Mouse (Mus musculus): ENCODE data around the gene Klhl25. TPM values are rescaled to one million over a fixed set of nuclear protein-coding genes. Genes with fewer than 3 reads are reported as not detected.
"Not testable (repeated sequence)": the region's sequence is repeated elsewhere in the genome, so short reads cannot be mapped to it uniquely, and the experiment has no call there.

Klhl25 gene
- polyA plus RNA-seq, 1 experiment from 2014 or later = 23.4 TPM

DNA sequence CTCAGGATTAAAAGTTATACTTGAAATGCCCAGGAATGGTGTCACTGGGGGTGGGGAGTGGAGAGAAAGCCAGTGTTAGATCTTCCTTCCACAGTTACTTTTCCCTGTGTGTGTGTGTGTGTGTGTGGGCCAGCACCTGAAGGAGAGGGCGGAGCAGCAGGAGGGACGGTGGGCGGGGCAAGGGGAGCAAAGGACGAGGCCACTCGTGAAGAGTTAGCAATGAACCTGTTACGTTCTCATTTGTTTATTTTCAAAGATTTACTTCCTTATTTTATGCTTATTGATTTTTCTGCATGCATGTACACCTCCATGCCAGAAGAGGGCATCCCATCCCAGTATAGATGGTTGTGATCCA lies 14.3 kb downstream of the Klhl25 start:
- not testable (repeated sequence) for H3K9me3 ChIP-seq (ENCODE audit: control insufficient read depth, low read length); H3K27ac ChIP-seq (replicated peaks; ENCODE audit: low read depth, low read length); H3K9ac ChIP-seq (replicated peaks; ENCODE audit: low read length); H3K4me2 ChIP-seq (ENCODE audit: low read length); ATAC-seq (ENCODE audit: low FRiP score, low TSS enrichment); DNase-seq; H3K27me3 ChIP-seq (ENCODE audit: control insufficient read depth, insufficient read depth, low read length); H3K4me1 ChIP-seq (ENCODE audit: control insufficient read depth, insufficient read depth, low read length); H3K4me3 ChIP-seq (replicated peaks; ENCODE audit: low read depth, low read length)
- peaks cover 32% of the 10 kb centered on the region for H3K36me3 ChIP-seq (ENCODE audit: control insufficient read depth, insufficient read depth, low read length)
- WGBS = 92% methylated on average over 6 of the region's 6 CpGs

- H3K9ac ChIP-seq (replicated peaks; ENCODE audit: low read length); DNase-seq; H3K9me3 ChIP-seq (ENCODE audit: control insufficient read depth, low read length); ATAC-seq (ENCODE audit: low FRiP score, low TSS enrichment); H3K27me3 ChIP-seq (ENCODE audit: control insufficient read depth, insufficient read depth, low read length); H3K4me2 ChIP-seq (ENCODE audit: low read length); H3K27ac ChIP-seq (replicated peaks; ENCODE audit: low read depth, low read length); H3K4me1 ChIP-seq (ENCODE audit: control insufficient read depth, insufficient read depth, low read length); H3K4me3 ChIP-seq (replicated peaks; ENCODE audit: low read depth, low read length): not testable (repeated sequence)
- peaks cover 36% of the 10 kb centered on the region for H3K36me3 ChIP-seq (ENCODE audit: control insufficient read depth, insufficient read depth, low read length)
- WGBS = 93% methylated on average over 5 of the region's 5 CpGs
Observed at GRCm38 (mm10) chr7:75863248-75863911, 15.3 kb downstream of the Klhl25 start.

- H3K4me1 ChIP-seq (ENCODE audit: control insufficient read depth, insufficient read depth, low read length) = no peaks in the 10 kb centered on the region
- no peaks in the 10 kb centered on the region for H3K27me3 ChIP-seq (ENCODE audit: control insufficient read depth, insufficient read depth, low read length)
- no peak overlapping the region for H3K4me3 ChIP-seq (replicated peaks; ENCODE audit: low read depth, low read length)
- no peak overlapping the region for H3K4me2 ChIP-seq (ENCODE audit: low read length)
- no peak for ATAC-seq (ENCODE audit: low FRiP score, low TSS enrichment)
- H3K27ac ChIP-seq (replicated peaks; ENCODE audit: low read depth, low read length) = no peak overlapping the region
- 99% methylated on average over 6 of the region's 6 CpGs for WGBS
- DNase-seq = no peak
- no peaks in the 10 kb centered on the region for H3K9me3 ChIP-seq (ENCODE audit: control insufficient read depth, low read length)
- no peak overlapping the region for H3K9ac ChIP-seq (replicated peaks; ENCODE audit: low read length)
- peaks cover 46% of the 10 kb centered on the region for H3K36me3 ChIP-seq (ENCODE audit: control insufficient read depth, insufficient read depth, low read length)
Observed at GRCm38 (mm10) chr7:75865026-75865425, 16.9 kb downstream of the Klhl25 start.

- Histone ChIP-seq H3K27ac (replicated peaks; ENCODE audit: low read depth, low read length) (no peak overlapping the region), H3K4me2 (ENCODE audit: low read length) (no peak overlapping the region), H3K9ac (replicated peaks; ENCODE audit: low read length) (no peak overlapping the region), H3K9me3 (ENCODE audit: control insufficient read depth, low read length) (no peaks in the 10 kb centered on the region), H3K4me3 (replicated peaks; ENCODE audit: low read depth, low read length) (no peak overlapping the region), H3K36me3 (ENCODE audit: control insufficient read depth, insufficient read depth, low read length) (peaks cover 46% of the 10 kb centered on the region), H3K27me3 (ENCODE audit: control insufficient read depth, insufficient read depth, low read length) (no peaks in the 10 kb centered on the region), H3K4me1 (ENCODE audit: control insufficient read depth, insufficient read depth, low read length) (no peaks in the 10 kb centered on the region)
- ATAC-seq (ENCODE audit: low FRiP score, low TSS enrichment) = no peak
- WGBS = 95% methylated on average over 13 of the region's 13 CpGs
- no peak for DNase-seq
Observed at GRCm38 (mm10) chr7:75866557-75866956, 18.4 kb downstream of the Klhl25 start.

DNA sequence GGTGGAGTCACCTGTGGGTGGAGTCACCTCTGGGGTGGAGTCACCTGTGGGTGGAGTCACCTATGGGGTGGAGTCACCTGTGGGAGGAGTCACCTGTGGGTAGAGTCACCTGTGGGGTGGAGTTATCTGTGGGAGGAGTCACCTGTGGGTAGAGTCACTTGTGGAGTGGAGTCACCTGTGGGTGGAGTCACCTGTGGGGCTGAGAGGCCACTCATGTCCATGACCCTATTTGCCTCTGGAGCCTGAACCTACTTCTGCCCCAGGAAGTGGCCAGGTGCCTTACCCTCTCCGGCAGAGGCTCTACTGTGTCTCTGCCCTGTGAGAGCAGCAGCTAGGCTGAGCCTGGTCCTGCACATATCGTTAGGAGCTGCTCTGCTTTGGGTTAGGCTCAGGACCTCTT lies 20.6 kb downstream of the Klhl25 start:
- Histone ChIP-seq H3K9ac (replicated peaks; ENCODE audit: low read length) (no peak overlapping the region), H3K27me3 (ENCODE audit: control insufficient read depth, insufficient read depth, low read length) (no peaks in the 10 kb centered on the region), H3K4me2 (ENCODE audit: low read length) (no peak overlapping the region), H3K9me3 (ENCODE audit: control insufficient read depth, low read length) (no peaks in the 10 kb centered on the region), H3K36me3 (ENCODE audit: control insufficient read depth, insufficient read depth, low read length) (peaks cover 56% of the 10 kb centered on the region), H3K4me1 (ENCODE audit: control insufficient read depth, insufficient read depth, low read length) (no peaks in the 10 kb centered on the region), H3K27ac (replicated peaks; ENCODE audit: low read depth, low read length) (no peak overlapping the region), H3K4me3 (replicated peaks; ENCODE audit: low read depth, low read length) (no peak overlapping the region)
- 86% methylated on average over 2 of the region's 2 CpGs for WGBS
- DNase-seq (no peak), ATAC-seq (ENCODE audit: low FRiP score, low TSS enrichment) (no peak)

GRCm38 (mm10) chr7:75870551-75870950 lies 22.4 kb downstream of the Klhl25 start:
- DNase-seq = no peak
- WGBS = 75% methylated on average over 9 of the region's 9 CpGs
- H3K9ac ChIP-seq (replicated peaks; ENCODE audit: low read length) = no peak overlapping the region
- no peak overlapping the region for H3K4me2 ChIP-seq (ENCODE audit: low read length)
- H3K27me3 ChIP-seq (ENCODE audit: control insufficient read depth, insufficient read depth, low read length) = no peaks in the 10 kb centered on the region
- no peaks in the 10 kb centered on the region for H3K4me1 ChIP-seq (ENCODE audit: control insufficient read depth, insufficient read depth, low read length)
- H3K36me3 ChIP-seq (ENCODE audit: control insufficient read depth, insufficient read depth, low read length) = peaks cover 53% of the 10 kb centered on the region
- ATAC-seq (ENCODE audit: low FRiP score, low TSS enrichment) = no peak
- H3K4me3 ChIP-seq (replicated peaks; ENCODE audit: low read depth, low read length) = no peak overlapping the region
- H3K27ac ChIP-seq (replicated peaks; ENCODE audit: low read depth, low read length) = no peak overlapping the region
- no peaks in the 10 kb centered on the region for H3K9me3 ChIP-seq (ENCODE audit: control insufficient read depth, low read length)

- no peak overlapping the region for H3K4me3 ChIP-seq (replicated peaks; ENCODE audit: low read depth, low read length)
- H3K4me1 ChIP-seq (ENCODE audit: control insufficient read depth, insufficient read depth, low read length) = no peaks in the 10 kb centered on the region
- H3K36me3 ChIP-seq (ENCODE audit: control insufficient read depth, insufficient read depth, low read length) = peaks cover 36% of the 10 kb centered on the region
- ATAC-seq (ENCODE audit: low FRiP score, low TSS enrichment) (no peak), DNase-seq (no peak)
- 85% methylated on average over 5 of the region's 5 CpGs for WGBS
- no peak overlapping the region for H3K4me2 ChIP-seq (ENCODE audit: low read length)
- H3K9ac ChIP-seq (replicated peaks; ENCODE audit: low read length) = no peak overlapping the region
- H3K27ac ChIP-seq (replicated peaks; ENCODE audit: low read depth, low read length) = no peak overlapping the region
- H3K27me3 ChIP-seq (ENCODE audit: control insufficient read depth, insufficient read depth, low read length) = no peaks in the 10 kb centered on the region
- no peaks in the 10 kb centered on the region for H3K9me3 ChIP-seq (ENCODE audit: control insufficient read depth, low read length)
Observed at GRCm38 (mm10) chr7:75872255-75872654, 24.1 kb downstream of the Klhl25 start.

GRCm38 (mm10) chr7:75872697-75873096 lies 24.6 kb downstream of the Klhl25 start:
- no peaks in the 10 kb centered on the region for H3K27me3 ChIP-seq (ENCODE audit: control insufficient read depth, insufficient read depth, low read length)
- H3K27ac ChIP-seq (replicated peaks; ENCODE audit: low read depth, low read length) = no peak overlapping the region
- no peak overlapping the region for H3K9ac ChIP-seq (replicated peaks; ENCODE audit: low read length)
- H3K4me3 ChIP-seq (replicated peaks; ENCODE audit: low read depth, low read length) = no peak overlapping the region
- ATAC-seq (ENCODE audit: low FRiP score, low TSS enrichment) (no peak), DNase-seq (no peak)
- WGBS = 93% methylated on average over 8 of the region's 8 CpGs
- H3K36me3 ChIP-seq (ENCODE audit: control insufficient read depth, insufficient read depth, low read length) = peaks cover 35% of the 10 kb centered on the region
- no peaks in the 10 kb centered on the region for H3K9me3 ChIP-seq (ENCODE audit: control insufficient read depth, low read length)
- no peak overlapping the region for H3K4me2 ChIP-seq (ENCODE audit: low read length)
- no peaks in the 10 kb centered on the region for H3K4me1 ChIP-seq (ENCODE audit: control insufficient read depth, insufficient read depth, low read length)

DNA sequence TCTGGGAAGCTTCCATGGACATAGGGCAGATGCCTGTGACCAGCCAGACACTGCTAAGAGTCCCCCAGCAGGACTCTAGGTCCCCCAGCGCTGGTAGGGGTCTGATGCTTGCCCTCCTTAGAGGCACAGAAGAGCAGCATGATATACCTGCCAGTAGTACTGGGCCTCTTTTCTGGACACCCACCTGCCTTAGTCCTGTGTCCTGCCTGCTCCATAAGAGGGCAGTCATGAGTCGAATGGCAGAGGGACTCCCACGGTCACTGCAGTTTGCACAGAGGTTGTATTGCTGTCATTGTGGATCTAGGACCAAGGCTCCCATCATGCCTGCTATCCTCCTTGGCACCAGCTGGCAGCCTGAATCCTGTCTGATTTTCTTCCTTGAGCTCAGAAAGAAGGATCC lies 25.1 kb downstream of the Klhl25 start:
- Histone ChIP-seq H3K4me2 (ENCODE audit: low read length) (no peak overlapping the region), H3K4me1 (ENCODE audit: control insufficient read depth, insufficient read depth, low read length) (no peaks in the 10 kb centered on the region), H3K4me3 (replicated peaks; ENCODE audit: low read depth, low read length) (no peak overlapping the region), H3K9ac (replicated peaks; ENCODE audit: low read length) (no peak overlapping the region), H3K27me3 (ENCODE audit: control insufficient read depth, insufficient read depth, low read length) (no peaks in the 10 kb centered on the region), H3K36me3 (ENCODE audit: control insufficient read depth, insufficient read depth, low read length) (peaks cover 33% of the 10 kb centered on the region), H3K9me3 (ENCODE audit: control insufficient read depth, low read length) (no peaks in the 10 kb centered on the region), H3K27ac (replicated peaks; ENCODE audit: low read depth, low read length) (no peak overlapping the region)
- WGBS = 75% methylated on average over 3 of the region's 3 CpGs
- ATAC-seq (ENCODE audit: low FRiP score, low TSS enrichment) (no peak), DNase-seq (no peak)
